Mouse (Mus musculus): ENCODE data around the gene Tgm6.

Gene Tgm6

DNA sequence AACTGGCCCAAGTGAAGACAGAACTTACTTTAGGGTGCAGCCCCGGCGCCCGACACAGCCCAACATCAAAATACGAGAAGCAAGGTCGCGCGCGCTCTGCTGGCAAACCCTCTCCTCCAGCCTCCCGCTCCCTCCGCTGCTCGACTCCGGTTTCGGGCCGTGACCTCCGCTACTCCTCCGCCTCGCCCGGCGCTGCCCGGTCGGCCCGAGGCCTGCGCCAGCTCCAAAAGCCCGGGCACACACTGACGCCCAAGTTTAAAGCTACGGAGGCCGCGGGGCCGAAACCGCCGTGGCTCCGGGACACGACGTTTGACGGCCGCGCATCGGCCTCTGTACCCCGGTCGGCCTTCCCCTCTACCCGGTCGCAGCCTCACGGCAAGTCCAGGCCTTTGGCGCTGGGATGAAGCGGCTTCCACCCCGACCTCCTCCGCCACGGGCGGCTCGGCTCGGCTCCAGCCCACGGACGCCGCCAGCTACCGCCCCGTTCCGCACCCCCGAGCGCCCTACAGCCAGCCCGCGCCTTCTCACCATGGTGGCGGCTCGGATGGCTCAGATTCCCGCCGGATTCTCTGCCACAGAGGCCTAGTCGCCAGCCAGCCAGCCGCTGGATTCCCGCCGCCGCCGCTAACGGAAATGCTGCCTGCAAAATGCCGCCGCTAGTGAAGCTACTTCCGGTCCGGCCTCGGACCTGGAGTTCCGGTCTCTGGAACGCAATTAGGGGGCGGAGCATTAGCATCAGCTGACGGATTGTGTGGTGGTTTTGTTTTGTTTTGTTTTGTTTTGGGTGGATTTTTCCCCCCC is 66.7 kb downstream of the Tgm6 start, which contains the start of gene Snrpb:
TSS of gene Snrpb (minus strand) at position 698 of the 801 bp plus-strand sequence.
- peak; percentile 83 for DNase-seq (ENCODE audit: low read depth, low spot score)

DNA sequence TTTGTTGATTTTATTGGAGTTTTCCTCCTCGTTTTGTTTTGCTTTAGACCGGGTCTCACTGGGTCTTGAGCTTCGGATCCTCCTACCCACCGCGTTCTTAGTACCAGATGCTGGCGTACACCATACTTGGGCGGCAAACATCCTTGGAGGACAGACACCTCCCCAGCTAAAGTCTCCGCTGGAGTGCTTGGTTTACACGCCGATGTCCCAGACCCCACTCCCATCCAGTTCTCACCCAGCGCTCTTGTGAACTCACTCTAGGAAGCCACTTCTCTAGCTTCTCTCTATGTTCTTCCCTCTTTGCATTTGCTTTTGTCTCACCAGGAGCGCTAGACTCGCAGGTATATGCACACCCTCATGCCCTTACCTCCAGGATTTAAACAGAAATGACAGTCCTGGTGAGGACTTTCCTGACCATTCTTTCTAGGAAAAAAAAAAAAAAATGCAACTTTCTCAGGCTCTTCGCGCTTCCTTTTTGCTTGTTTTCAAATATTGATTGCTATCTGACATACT is 67.3 kb downstream of the Tgm6 start:
- DNase-seq (ENCODE audit: low read depth, low spot score): no peak

DNA sequence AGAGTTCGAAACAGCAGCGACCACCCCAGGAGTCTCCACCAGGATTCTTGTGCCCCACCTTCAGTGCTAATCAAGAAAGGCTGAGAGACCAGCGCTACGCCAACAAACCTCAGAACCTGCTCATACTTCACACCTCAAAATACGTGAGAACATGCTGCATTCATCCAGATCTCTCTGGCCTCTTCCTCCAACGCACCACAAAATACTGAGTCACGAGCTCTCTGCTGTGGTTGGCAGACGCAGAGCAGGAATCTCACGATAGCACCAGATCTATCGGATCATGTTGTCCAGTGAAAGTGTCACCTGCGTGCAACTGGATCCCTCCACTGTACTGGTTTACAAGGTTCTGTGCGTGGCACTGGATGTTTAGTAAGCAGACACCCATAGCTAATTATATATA is 76.2 kb downstream of the Tgm6 start:
- no peak for DNase-seq (ENCODE audit: low read depth, low spot score)

DNA sequence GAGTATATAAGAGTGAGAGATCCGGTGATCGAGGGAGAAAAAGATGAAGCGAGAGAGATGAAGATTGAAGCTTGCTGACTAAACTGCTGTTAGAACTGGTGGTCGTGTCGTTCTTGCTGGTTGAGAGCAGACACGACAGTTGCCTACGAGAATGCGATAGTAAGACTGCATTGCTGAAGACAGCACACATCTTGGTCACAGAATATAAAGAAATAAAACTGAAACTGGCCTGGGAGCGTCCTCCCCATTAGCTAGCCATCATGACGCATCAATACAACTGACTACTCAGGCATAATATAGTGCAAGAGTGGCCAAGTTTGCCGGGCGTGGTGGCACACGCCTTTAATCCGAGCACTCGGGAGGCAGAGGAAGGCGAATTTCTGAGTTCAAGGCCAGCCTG is 82.7 kb downstream of the Tgm6 start, which contains the start of gene Tmc2:
TSS of gene Tmc2 (plus strand) at position 301 of the 400 bp plus-strand sequence.
- no peak for DNase-seq (ENCODE audit: low read depth, low spot score)

DNA sequence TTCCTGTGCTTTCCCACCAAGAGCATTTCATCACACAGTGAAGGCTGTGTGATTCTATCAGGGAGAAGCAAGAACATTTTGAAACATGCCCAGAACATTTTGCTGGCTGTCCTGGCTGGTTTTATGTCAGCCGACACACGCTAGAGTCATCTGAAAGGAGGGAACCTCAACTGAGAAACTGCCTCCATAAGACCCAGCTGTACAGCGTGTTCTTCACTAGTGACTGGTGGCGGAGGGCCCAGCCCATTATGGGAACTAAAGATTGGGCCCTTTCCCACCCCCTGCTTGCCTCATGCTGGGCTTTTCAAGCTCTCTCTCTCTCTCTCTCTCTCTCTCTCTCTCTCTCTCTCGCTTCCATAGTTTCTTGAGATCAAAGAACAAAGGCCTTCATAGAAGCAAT is 88.7 kb downstream of the Tgm6 start:
- no peak for DNase-seq (ENCODE audit: low read depth, low spot score)
